Mouse (Mus musculus) heart, adult 2 months (tissue): ENCODE measurements around the gene 1700025G04Rik. TPM values are rescaled to one million over a fixed set of nuclear protein-coding genes. Genes with fewer than 3 reads are reported as not detected.

Experiments used
- DNase-seq, 2 experiments: peaks; one replicate each; pipeline ENCODE4 v3.0.0; 2021
- H3K27ac ChIP-seq: fragments of 200-600 bp; 2 replicates; pipeline ENCODE4 v1.8.1; 2022
- H3K27me3 ChIP-seq: fragments of 200-500 bp; 2 replicates; pipeline ENCODE4 v1.6.1; 2012; ENCODE audit warnings: mild to moderate bottlenecking, low read length, inconsistent platforms, mixed read lengths; ENCODE audit not compliant: control insufficient read depth, insufficient read depth
- H3K36me3 ChIP-seq: fragments of 200-500 bp; 2 replicates; pipeline ENCODE4 v1.6.1; 2012; ENCODE audit warnings: low read length, inconsistent platforms; ENCODE audit not compliant: control insufficient read depth, insufficient read depth
- H3K4me1 ChIP-seq: fragments of 200-500 bp; 2 replicates; pipeline ENCODE4 v1.6.1; 2011; ENCODE audit warnings: low read length; ENCODE audit not compliant: control insufficient read depth, insufficient read depth
- H3K4me3 ChIP-seq: fragments of 200-600 bp; 2 replicates; pipeline ENCODE4 v1.8.1; 2022
- H3K79me2 ChIP-seq: fragments of 200-500 bp; replicated peaks from 2 replicates; pipeline ENCODE4 v1.6.1; 2012; ENCODE audit warnings: mild to moderate bottlenecking, inconsistent platforms, low read length, moderate library complexity, mixed read lengths; ENCODE audit not compliant: control insufficient read depth, insufficient read depth
- H3K9ac ChIP-seq: fragments of 200-500 bp; 2 replicates; pipeline ENCODE4 v1.6.1; 2012; ENCODE audit warnings: low read depth, mild to moderate bottlenecking, control low read depth, inconsistent platforms, low read length, mixed read lengths
- CTCF ChIP-seq: fragments of 200-600 bp; IDR thresholded peaks from 2 replicates; pipeline ENCODE4 v1.8.1; 2022; ENCODE audit warnings: antibody characterized with exemption, mild to moderate bottlenecking, moderate library complexity
- EP300 ChIP-seq: fragments of 200-500 bp; IDR thresholded peaks from 2 replicates; pipeline ENCODE4 v1.6.1; 2011; ENCODE audit warnings: low read depth, low read length, control low read depth; ENCODE audit not compliant: insufficient read depth
- POLR2A ChIP-seq: fragments of 200-500 bp; IDR thresholded peaks from 2 replicates; pipeline ENCODE4 v1.6.1; 2011; ENCODE audit warnings: mild to moderate bottlenecking, low read depth, low read length, control low read depth; ENCODE audit not compliant: insufficient read depth
- WGBS: fragments of 180-500 bp; shearing (Covaris S2); methylation state at CpG from one replicate; pipeline ENCODE4 v1.1.7; 2018; 5-methylcytosine and 5-hydroxymethylcytosine counted together
- intact Hi-C: fragments of 180-260 bp; cut with DNase I; formaldehyde crosslinking; loops from one replicate; pipeline ENCODE4 v1.15.1; 2025
- polyA plus RNA-seq: library from polyadenylated mRNA; depleted of rRNA; stranded (reverse); fragments of >200 nt; gene quantifications from 2 replicates; pipeline ENCODE4 v1.2.3, GENCODE M21; 2012
- total RNA-seq, 2 experiments: library from RNA; stranded (reverse); gene quantifications; 2 replicates each; pipeline ENCODE4 v1.2.3; 2021

1700025G04Rik gene
- total and polyA plus RNA-seq, 3 experiments, result 11.0 to 46.1 (median 40.4) TPM

- intact Hi-C loops, result no loop called here
These were observed 101.9 kb downstream of the 1700025G04Rik start for GRCm38 (mm10) chr1:151988066-151988465.

GRCm38 (mm10) chr1:151986024-151986778 is 103.7 kb downstream of the 1700025G04Rik start:
- Histone ChIP-seq H3K79me2 (0 out of 2 replicates have a peak, but pooled peaks cover 2% of the 10 kb centered on the region), H3K36me3 (peaks cover under 1% of the 10 kb centered on the region), H3K9ac (no peak overlapping the region; the same call in 1 of the 2 replicates), H3K27me3 (no peaks in the 10 kb centered on the region), H3K27ac (peak overlapping the region; percentile 47), H3K4me1 (peaks cover 4% of the 10 kb centered on the region; the same call in 1 of the 2 replicates), H3K4me3 (no peak overlapping the region)
- WGBS, result 48% methylated on average over 11 of the region's 11 CpGs
- intact Hi-C loops, result no loop called here
- peak; percentile 70 for TF ChIP-seq EP300
- no peak for TF ChIP-seq POLR2A
- TF ChIP-seq CTCF, result no peak
- peak in 1 of 2 experiments; percentile 47 for DNase-seq

More at GRCm38 (mm10) chr1:151988066-151988465, 101.9 kb downstream of the 1700025G04Rik start:
- Histone ChIP-seq H3K36me3 (no peaks in the 10 kb centered on the region), H3K4me1 (peaks cover 3% of the 10 kb centered on the region; the same call in 1 of the 2 replicates), H3K9ac (no peak overlapping the region), H3K27ac (no peak overlapping the region), H3K79me2 (0 out of 2 replicates have a peak, but pooled peaks cover 2% of the 10 kb centered on the region), H3K4me3 (no peak overlapping the region), H3K27me3 (no peaks in the 10 kb centered on the region)
- DNase-seq, result no peak
- WGBS, result 89% methylated on average over 8 of the region's 8 CpGs
- no peak for TF ChIP-seq CTCF

- intact Hi-C loops, result no loop called here
- no peak overlapping the region for H3K27ac ChIP-seq
- H3K36me3 ChIP-seq, result peaks cover 8% of the 10 kb centered on the region
- DNase-seq, result no peak
- 88% methylated on average over 1 of the region's 1 CpGs for WGBS
- H3K4me1 ChIP-seq, result peaks cover 9% of the 10 kb centered on the region
- no peak overlapping the region for H3K9ac ChIP-seq
- H3K27me3 ChIP-seq, result no peaks in the 10 kb centered on the region
- TF ChIP-seq CTCF (no peak), POLR2A (no peak), EP300 (no peak)
- 0 out of 2 replicates have a peak, but pooled peaks cover 2% of the 10 kb centered on the region for H3K79me2 ChIP-seq
- no peak overlapping the region for H3K4me3 ChIP-seq
These were observed 104.9 kb downstream of the 1700025G04Rik start for GRCm38 (mm10) chr1:151985056-151985455.

- Histone ChIP-seq H3K27me3 (no peaks in the 10 kb centered on the region), H3K9ac (no peak overlapping the region), H3K36me3 (peaks cover 14% of the 10 kb centered on the region), H3K27ac (no peak overlapping the region), H3K4me3 (no peak overlapping the region), H3K4me1 (peaks cover 10% of the 10 kb centered on the region), H3K79me2 (0 out of 2 replicates have a peak, but pooled peaks cover 4% of the 10 kb centered on the region)
- WGBS, result 80% methylated on average over 4 of the region's 4 CpGs
- TF ChIP-seq POLR2A (no peak), EP300 (no peak), CTCF (no peak)
- intact Hi-C loops, result no loop called here
- DNase-seq, result no peak
These were observed 105.9 kb downstream of the 1700025G04Rik start for GRCm38 (mm10) chr1:151983991-151984390.

- H3K36me3 ChIP-seq, result peaks cover 26% of the 10 kb centered on the region
- no peak for DNase-seq
- H3K27me3 ChIP-seq, result no peaks in the 10 kb centered on the region
- no peak overlapping the region for H3K9ac ChIP-seq
- 0 out of 2 replicates have a peak overlapping the region, but pooled peaks have one; percentile 4 for H3K4me3 ChIP-seq
- H3K79me2 ChIP-seq, result peaks cover 6% of the 10 kb centered on the region; the same call in 1 of the 2 replicates
- H3K4me1 ChIP-seq, result peaks cover 14% of the 10 kb centered on the region
- intact Hi-C loops, result no loop called here
- 41% methylated on average over 7 of the region's 7 CpGs for WGBS
- TF ChIP-seq POLR2A, result no peak
- TF ChIP-seq EP300, result no peak
- TF ChIP-seq CTCF, result no peak
- peak overlapping the region; percentile 69 for H3K27ac ChIP-seq
These were observed 109.4 kb downstream of the 1700025G04Rik start for GRCm38 (mm10) chr1:151980498-151980897.
